Mouse (Mus musculus): Measurements from ENCODE around the gene Rnf169. TPM values are rescaled to one million over a fixed set of nuclear protein-coding genes. Genes with fewer than 3 reads are reported as not detected.
A peak's percentile ranks its signal among the peaks of the same experiment; 100 is the strongest.

Rnf169 gene
- polyA plus RNA-seq, 1 experiment: 1.6 TPM

DNA sequence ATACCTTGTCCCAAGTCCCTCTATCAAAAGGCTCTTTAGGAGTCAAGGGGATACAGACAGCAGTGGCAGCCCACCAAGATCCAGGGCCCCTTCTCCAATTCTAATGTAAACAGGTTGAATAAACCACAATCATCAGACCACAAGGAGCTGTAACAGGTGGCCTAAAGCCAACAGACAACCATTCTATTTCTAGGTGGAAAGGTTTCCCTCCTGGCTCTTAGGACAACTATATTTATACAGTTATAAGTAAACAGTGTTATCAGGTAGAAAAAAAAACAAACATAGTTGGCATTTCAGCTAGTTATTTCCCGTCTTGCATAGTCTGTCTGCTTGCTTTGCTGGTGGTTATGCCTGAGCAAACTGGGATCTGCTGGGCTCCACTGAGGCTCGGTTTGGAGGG is 59.8 kb downstream of the Rnf169 start:
- Histone ChIP-seq H3K36me3 (ENCODE audit: control insufficient read depth, insufficient read depth, low read length) (no peaks in the 10 kb centered on the region; the same call in 1 of the 2 replicates), H3K27me3 (ENCODE audit: control insufficient read depth, insufficient read depth, low read length) (no peaks in the 10 kb centered on the region), H3K4me1 (ENCODE audit: control insufficient read depth, insufficient read depth, low read length) (peaks cover 4% of the 10 kb centered on the region), H3K27ac (ENCODE audit: control insufficient read depth, insufficient read depth, low read depth, low read length) (no peak overlapping the region), H3K4me3 (ENCODE audit: control insufficient read depth, low read depth, low read length) (no peak overlapping the region)
- TF ChIP-seq CTCF (IDR thresholded peaks at IDR 0.05; ENCODE audit: control insufficient read depth, insufficient read depth, insufficient replicate concordance, low read depth, low read length) (no peak), POLR2A (IDR thresholded peaks at IDR 0.05; ENCODE audit: control insufficient read depth, low read depth, low read length) (no peak)

DNA sequence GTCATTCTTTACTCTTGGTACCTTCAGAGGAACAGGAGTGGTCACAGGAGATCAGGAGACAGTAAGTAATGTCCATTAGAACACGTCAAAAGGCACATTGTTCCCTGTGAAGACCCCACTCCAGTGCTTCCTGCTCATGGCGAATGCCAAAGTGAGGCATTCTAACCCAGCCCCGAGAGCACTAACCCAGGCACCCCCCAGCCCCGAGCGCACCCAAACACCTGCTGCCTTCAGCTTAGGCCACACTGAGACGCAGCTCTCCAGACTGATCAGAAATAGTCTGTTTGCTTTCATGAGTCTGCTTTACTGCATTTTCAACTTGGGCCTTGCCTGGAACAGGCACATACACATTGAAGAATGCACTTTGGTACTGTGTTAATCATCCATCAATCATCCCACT is 60.3 kb downstream of the Rnf169 start:
- peaks cover 4% of the 10 kb centered on the region for H3K4me1 ChIP-seq (ENCODE audit: control insufficient read depth, insufficient read depth, low read length)
- H3K27ac ChIP-seq (ENCODE audit: control insufficient read depth, insufficient read depth, low read depth, low read length): no peak overlapping the region
- H3K4me3 ChIP-seq (ENCODE audit: control insufficient read depth, low read depth, low read length): no peak overlapping the region
- TF ChIP-seq POLR2A (IDR thresholded peaks at IDR 0.05; ENCODE audit: control insufficient read depth, low read depth, low read length): no peak
- TF ChIP-seq CTCF (IDR thresholded peaks at IDR 0.05; ENCODE audit: control insufficient read depth, insufficient read depth, insufficient replicate concordance, low read depth, low read length): no peak
- H3K36me3 ChIP-seq (ENCODE audit: control insufficient read depth, insufficient read depth, low read length): no peaks in the 10 kb centered on the region; the same call in 1 of the 2 replicates
- H3K27me3 ChIP-seq (ENCODE audit: control insufficient read depth, insufficient read depth, low read length): no peaks in the 10 kb centered on the region

DNA sequence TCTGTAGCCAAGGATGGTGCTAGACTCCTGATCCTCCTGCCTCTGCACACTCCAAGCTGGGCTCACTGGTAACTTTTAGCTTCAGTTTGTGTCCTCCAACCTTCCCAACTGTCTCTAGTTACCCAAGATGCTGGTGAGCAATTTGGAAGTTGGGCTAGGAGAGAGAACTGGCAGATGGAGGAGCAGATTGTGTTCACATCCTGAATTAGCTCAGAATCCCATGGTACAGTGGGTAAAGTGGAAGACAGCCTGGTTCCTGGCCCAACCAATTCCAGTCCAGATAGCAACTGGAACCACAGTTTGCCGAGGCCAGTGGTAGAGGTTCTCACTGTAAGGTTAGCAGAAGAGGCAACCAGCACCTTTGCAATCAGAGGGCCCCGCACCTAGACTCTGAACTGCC is 61.1 kb downstream of the Rnf169 start:
- Histone ChIP-seq H3K27me3 (ENCODE audit: control insufficient read depth, insufficient read depth, low read length) (no peaks in the 10 kb centered on the region), H3K36me3 (ENCODE audit: control insufficient read depth, insufficient read depth, low read length) (no peaks in the 10 kb centered on the region), H3K4me1 (ENCODE audit: control insufficient read depth, insufficient read depth, low read length) (peaks cover 4% of the 10 kb centered on the region), H3K27ac (ENCODE audit: control insufficient read depth, insufficient read depth, low read depth, low read length) (no peak overlapping the region), H3K4me3 (ENCODE audit: control insufficient read depth, low read depth, low read length) (no peak overlapping the region)
- TF ChIP-seq POLR2A (IDR thresholded peaks at IDR 0.05; ENCODE audit: control insufficient read depth, low read depth, low read length): no peak
- no peak for TF ChIP-seq CTCF (IDR thresholded peaks at IDR 0.05; ENCODE audit: control insufficient read depth, insufficient read depth, insufficient replicate concordance, low read depth, low read length)

DNA sequence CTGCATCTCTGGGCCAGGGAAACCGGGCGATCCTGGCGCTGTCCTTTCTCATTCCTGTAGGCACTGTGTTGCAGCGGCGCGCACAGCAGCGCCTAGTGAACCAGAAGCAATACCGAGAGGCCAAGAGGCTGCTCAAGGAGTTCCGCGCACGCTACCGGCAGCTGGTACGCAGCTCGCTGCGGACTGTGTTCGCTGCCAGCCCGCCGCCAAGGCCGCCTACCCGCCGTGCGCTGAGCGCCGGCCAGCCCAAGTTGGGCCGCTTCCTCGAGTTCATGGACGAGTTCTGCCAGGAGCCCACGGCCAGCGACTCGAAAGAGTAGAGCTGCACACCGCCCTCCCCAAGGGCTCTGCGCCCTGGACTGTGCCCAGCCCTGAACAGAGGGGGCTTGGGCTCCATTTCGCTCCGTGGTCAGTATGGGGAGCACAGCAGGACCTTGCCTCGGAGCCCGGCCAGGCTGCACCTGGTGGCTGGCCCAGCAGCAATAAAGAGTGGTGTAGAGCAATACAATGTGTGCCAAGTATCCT is 62.9 kb downstream of the Rnf169 start:
- Histone ChIP-seq H3K4me1 (ENCODE audit: control insufficient read depth, insufficient read depth, low read length) (peaks cover 4% of the 10 kb centered on the region), H3K36me3 (ENCODE audit: control insufficient read depth, insufficient read depth, low read length) (no peaks in the 10 kb centered on the region), H3K4me3 (ENCODE audit: control insufficient read depth, low read depth, low read length) (peak overlapping the region; percentile 4), H3K27me3 (ENCODE audit: control insufficient read depth, insufficient read depth, low read length) (no peaks in the 10 kb centered on the region), H3K27ac (ENCODE audit: control insufficient read depth, insufficient read depth, low read depth, low read length) (no peak overlapping the region)
- TF ChIP-seq POLR2A (IDR thresholded peaks at IDR 0.05; ENCODE audit: control insufficient read depth, low read depth, low read length) (no peak), CTCF (IDR thresholded peaks at IDR 0.05; ENCODE audit: control insufficient read depth, insufficient read depth, insufficient replicate concordance, low read depth, low read length) (no peak)

DNA sequence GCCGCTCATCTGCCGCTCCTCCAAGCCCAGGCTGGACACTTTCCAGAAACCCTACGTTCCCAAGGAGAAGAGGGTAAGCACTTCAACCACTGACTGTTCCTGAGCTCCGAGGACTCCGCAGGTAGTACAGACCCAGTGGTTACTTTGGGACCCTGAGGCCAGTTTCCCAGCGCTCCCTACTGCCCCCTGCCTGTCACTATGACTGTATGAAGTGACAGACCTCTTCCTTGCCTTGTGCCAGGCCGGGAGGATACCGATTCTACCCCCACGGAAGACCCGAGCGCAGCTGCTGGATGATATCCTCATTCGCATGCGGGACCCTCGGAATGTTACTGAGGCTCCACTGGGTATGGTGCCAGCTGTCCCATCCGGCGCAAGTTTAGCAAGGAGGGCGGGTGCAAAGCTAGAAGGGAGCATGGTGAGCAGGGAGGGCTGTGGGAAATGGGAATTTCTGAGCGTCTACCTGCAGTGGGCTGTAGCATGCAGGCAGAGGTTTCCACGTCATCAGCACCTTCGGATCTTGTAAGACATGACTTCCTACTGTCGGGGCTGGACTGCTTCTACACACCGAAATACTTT is 63.4 kb downstream of the Rnf169 start:
- H3K27me3 ChIP-seq (ENCODE audit: control insufficient read depth, insufficient read depth, low read length): no peaks in the 10 kb centered on the region
- no peak for TF ChIP-seq POLR2A (IDR thresholded peaks at IDR 0.05; ENCODE audit: control insufficient read depth, low read depth, low read length)
- TF ChIP-seq CTCF (IDR thresholded peaks at IDR 0.05; ENCODE audit: control insufficient read depth, insufficient read depth, insufficient replicate concordance, low read depth, low read length): peak; percentile 36; the same call in 1 of the 2 replicates
- H3K4me3 ChIP-seq (ENCODE audit: control insufficient read depth, low read depth, low read length): peak overlapping the region; percentile 4
- H3K36me3 ChIP-seq (ENCODE audit: control insufficient read depth, insufficient read depth, low read length): no peaks in the 10 kb centered on the region
- no peak overlapping the region for H3K27ac ChIP-seq (ENCODE audit: control insufficient read depth, insufficient read depth, low read depth, low read length)
- H3K4me1 ChIP-seq (ENCODE audit: control insufficient read depth, insufficient read depth, low read length): peaks cover 4% of the 10 kb centered on the region

DNA sequence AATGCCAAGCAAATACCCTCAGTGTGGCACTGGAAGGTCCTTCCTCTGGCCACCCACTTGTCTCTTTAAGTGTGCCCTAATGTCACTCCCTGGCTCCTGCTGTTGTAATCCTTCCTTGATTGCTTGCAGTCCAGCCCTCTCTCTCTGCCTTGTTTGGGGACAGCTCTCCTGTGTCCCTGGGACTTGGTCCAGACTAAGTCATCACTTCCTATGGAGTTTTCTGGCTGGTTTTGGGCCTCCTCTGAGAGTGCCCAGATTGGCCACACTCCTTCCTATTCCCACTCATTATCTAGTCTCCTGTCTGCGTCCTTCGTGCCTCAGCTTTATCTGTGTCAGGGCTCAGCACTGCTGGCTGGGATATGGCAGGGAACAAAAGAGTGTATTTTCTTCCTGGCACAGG is 64.7 kb downstream of the Rnf169 start:
- no peak overlapping the region for H3K27ac ChIP-seq (ENCODE audit: control insufficient read depth, insufficient read depth, low read depth, low read length)

DNA sequence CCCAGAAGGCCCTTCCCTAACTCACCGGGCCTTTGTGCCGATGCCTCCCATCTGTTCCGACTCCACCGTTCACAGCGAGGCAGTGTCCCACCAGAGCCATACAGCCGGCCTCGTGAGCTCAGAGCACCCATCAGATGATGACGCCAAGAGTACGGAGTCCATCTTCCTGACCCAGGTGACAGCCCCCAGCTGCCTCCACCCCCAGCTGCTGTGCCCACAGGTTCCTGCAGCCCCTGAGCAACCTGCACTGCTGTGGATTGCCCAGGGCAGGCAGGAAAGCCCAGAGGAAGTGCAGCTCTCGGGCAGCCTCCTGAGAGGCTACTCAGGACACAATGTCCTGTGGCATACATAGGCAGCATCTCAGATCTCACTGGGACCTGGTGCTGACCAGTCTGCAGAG is 65.9 kb downstream of the Rnf169 start:
- H3K4me1 ChIP-seq (ENCODE audit: control insufficient read depth, insufficient read depth, low read length): peaks cover 4% of the 10 kb centered on the region
- no peaks in the 10 kb centered on the region for H3K27me3 ChIP-seq (ENCODE audit: control insufficient read depth, insufficient read depth, low read length)
- no peak overlapping the region for H3K27ac ChIP-seq (ENCODE audit: control insufficient read depth, insufficient read depth, low read depth, low read length)
- H3K4me3 ChIP-seq (ENCODE audit: control insufficient read depth, low read depth, low read length): no peak overlapping the region
- no peaks in the 10 kb centered on the region for H3K36me3 ChIP-seq (ENCODE audit: control insufficient read depth, insufficient read depth, low read length)
- TF ChIP-seq CTCF (IDR thresholded peaks at IDR 0.05; ENCODE audit: control insufficient read depth, insufficient read depth, insufficient replicate concordance, low read depth, low read length) (no peak), POLR2A (IDR thresholded peaks at IDR 0.05; ENCODE audit: control insufficient read depth, low read depth, low read length) (no peak)

More for the DNA sequence above, 64.7 kb downstream of the Rnf169 start:
- no peak overlapping the region for H3K4me3 ChIP-seq (ENCODE audit: control insufficient read depth, low read depth, low read length)
- TF ChIP-seq POLR2A (IDR thresholded peaks at IDR 0.05; ENCODE audit: control insufficient read depth, low read depth, low read length) (no peak), CTCF (IDR thresholded peaks at IDR 0.05; ENCODE audit: control insufficient read depth, insufficient read depth, insufficient replicate concordance, low read depth, low read length) (no peak)
- no peaks in the 10 kb centered on the region for H3K27me3 ChIP-seq (ENCODE audit: control insufficient read depth, insufficient read depth, low read length)
- H3K36me3 ChIP-seq (ENCODE audit: control insufficient read depth, insufficient read depth, low read length): no peaks in the 10 kb centered on the region
- peaks cover 4% of the 10 kb centered on the region for H3K4me1 ChIP-seq (ENCODE audit: control insufficient read depth, insufficient read depth, low read length)
